Mouse (Mus musculus): ENCODE results near the gene Bicral. TPM values are rescaled to one million over a fixed set of nuclear protein-coding genes. Genes with fewer than 3 reads are reported as not detected.

Gene Bicral
- polyA plus RNA-seq, 1 experiment from 2014 or later: 3.4 TPM

DNA sequence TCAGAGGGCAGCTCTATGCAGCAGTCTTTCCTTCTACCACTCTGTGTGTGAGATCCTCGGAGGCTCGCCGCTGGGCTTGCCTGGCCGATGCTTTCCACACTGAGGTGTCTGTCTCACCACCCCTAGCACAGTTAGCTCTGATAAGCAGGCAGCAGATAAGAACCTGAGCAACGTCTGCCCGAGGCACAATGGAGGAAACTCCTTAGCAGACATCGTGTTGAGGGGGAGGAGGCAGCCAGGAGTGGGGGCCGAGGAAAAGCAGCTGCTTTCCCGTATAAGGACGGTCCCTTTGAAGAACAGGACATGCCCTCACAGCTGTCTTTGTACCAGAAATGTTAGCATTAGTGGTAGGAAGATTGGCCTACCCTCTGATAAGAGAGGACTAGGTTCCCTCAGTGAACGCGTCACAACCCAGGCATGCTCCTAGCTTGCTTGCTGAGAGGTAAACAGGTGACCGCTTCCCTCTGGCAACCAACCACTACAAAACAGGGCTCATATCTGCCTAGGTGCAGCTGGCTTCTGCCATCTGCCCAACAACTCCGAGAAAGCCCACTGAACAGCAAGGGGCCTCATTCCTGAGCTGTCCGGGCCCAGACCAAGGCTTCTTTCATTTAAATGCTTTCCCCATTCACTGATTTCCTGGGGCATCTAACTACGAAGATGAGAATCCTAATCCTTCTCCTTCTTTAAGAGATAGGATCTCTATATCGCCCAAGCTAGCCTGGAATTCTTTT lies 27.8 kb upstream of the Bicral start:
- peak overlapping the region; percentile 51 for H3K9ac ChIP-seq
- no peaks in the 10 kb centered on the region for H3K36me3 ChIP-seq
- peak overlapping the region; percentile 45 for H3K4me2 ChIP-seq
- H3K4me3 ChIP-seq: peak overlapping the region; percentile 15; the same call in 1 of the 2 replicates
- WGBS: 11% methylated on average over 17 of the region's 17 CpGs
- no peaks in the 10 kb centered on the region for H3K9me3 ChIP-seq
- no peak for ATAC-seq (ENCODE audit: extremely low read depth, insufficient number of reproducible peaks, low FRiP score, low TSS enrichment)
- H3K4me1 ChIP-seq: peaks cover 31% of the 10 kb centered on the region
- H3K27ac ChIP-seq (replicated peaks): peak overlapping the region; percentile 43; the same call in 1 of the 2 replicates
- H3K27me3 ChIP-seq (replicated peaks): peaks cover 20% of the 10 kb centered on the region

DNA sequence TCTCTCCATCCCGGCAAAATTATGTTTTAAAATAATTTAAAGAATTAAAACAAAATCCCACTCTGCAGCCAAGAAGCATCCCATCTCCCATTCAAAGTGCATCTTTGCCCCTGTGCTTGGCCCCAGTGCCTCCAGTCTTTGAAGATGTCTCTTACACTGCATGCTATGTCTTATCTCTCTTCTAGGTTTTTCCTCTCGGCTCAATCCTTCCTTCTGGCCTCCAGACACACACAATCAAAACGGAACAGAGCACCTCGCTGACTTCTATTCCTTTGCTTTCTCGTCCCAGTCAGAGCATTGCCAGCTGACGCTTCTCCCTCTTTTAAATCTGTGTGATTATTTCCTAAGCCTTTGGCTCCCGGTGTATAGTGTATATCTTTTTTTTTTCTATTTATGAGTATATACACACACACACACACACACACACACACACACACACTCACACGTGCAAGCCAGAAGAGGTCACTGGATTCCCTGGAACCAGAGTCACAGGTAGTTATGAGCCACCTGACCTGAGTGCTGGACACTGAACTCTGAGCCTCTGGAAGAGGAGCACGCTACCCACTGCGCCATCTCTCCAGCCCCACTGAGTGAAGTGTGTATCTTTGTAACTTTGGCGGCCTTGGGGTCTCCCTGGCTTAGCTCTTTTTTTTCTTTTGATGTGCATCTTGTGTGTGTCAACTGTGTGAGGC lies 27.1 kb upstream of the Bicral start:
- Histone ChIP-seq H3K4me3 (peak overlapping the region; percentile 15; the same call in 1 of the 2 replicates), H3K27me3 (replicated peaks) (peaks cover 20% of the 10 kb centered on the region), H3K36me3 (no peaks in the 10 kb centered on the region), H3K9me3 (no peaks in the 10 kb centered on the region), H3K27ac (replicated peaks) (peak overlapping the region; percentile 43; the same call in 1 of the 2 replicates), H3K9ac (peak overlapping the region; percentile 51), H3K4me1 (peaks cover 31% of the 10 kb centered on the region), H3K4me2 (peak overlapping the region; percentile 45)
- no peak for ATAC-seq (ENCODE audit: extremely low read depth, insufficient number of reproducible peaks, low FRiP score, low TSS enrichment)
- 46% methylated on average over 11 of the region's 11 CpGs for WGBS

- ATAC-seq (ENCODE audit: extremely low read depth, insufficient number of reproducible peaks, low FRiP score, low TSS enrichment): no peak
- no peak overlapping the region for H3K4me3 ChIP-seq
- no peak overlapping the region for H3K27ac ChIP-seq (replicated peaks)
Observed at GRCm38 (mm10) chr17:46884766-46885165, 26.5 kb upstream of the Bicral start.

GRCm38 (mm10) chr17:46883107-46883506 lies 24.8 kb upstream of the Bicral start:
- Histone ChIP-seq H3K27me3 (replicated peaks) (peaks cover 20% of the 10 kb centered on the region), H3K4me1 (peaks cover 31% of the 10 kb centered on the region), H3K27ac (replicated peaks) (no peak overlapping the region), H3K36me3 (no peaks in the 10 kb centered on the region), H3K9me3 (no peaks in the 10 kb centered on the region), H3K9ac (no peak overlapping the region), H3K4me3 (no peak overlapping the region), H3K4me2 (no peak overlapping the region)
- ATAC-seq (ENCODE audit: extremely low read depth, insufficient number of reproducible peaks, low FRiP score, low TSS enrichment): no peak
- WGBS: 84% methylated on average over 9 of the region's 9 CpGs

More at GRCm38 (mm10) chr17:46884766-46885165, 26.5 kb upstream of the Bicral start:
- no peaks in the 10 kb centered on the region for H3K9me3 ChIP-seq
- no peak overlapping the region for H3K9ac ChIP-seq
- H3K4me1 ChIP-seq: peaks cover 36% of the 10 kb centered on the region
- H3K4me2 ChIP-seq: no peak overlapping the region
- no peaks in the 10 kb centered on the region for H3K36me3 ChIP-seq
- 86% methylated on average over 6 of the region's 6 CpGs for WGBS
- H3K27me3 ChIP-seq (replicated peaks): peaks cover 20% of the 10 kb centered on the region

DNA sequence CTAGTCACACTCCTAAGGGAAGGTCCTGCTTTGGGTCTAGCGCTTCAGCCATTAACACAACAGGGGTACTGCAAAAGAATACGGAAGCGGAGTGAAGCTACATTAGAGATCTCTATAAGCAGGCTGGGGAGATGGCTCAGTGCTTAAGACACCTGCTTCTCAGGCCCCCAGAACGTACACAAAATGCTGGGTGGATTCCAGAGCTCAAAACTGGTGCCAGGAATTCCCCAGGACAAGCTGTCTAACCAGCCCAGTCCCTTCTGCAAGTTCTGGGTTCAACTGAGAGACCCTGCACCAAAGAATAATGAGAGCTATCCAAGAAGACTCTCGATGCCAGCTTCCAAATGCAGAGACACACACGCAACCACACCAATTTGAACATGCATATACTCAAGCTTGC lies 23.4 kb upstream of the Bicral start:
- Histone ChIP-seq H3K9me3 (no peaks in the 10 kb centered on the region), H3K4me1 (peaks cover 35% of the 10 kb centered on the region), H3K4me3 (no peak overlapping the region), H3K4me2 (no peak overlapping the region), H3K9ac (no peak overlapping the region), H3K27me3 (replicated peaks) (peaks cover 20% of the 10 kb centered on the region), H3K36me3 (no peaks in the 10 kb centered on the region), H3K27ac (replicated peaks) (no peak overlapping the region)
- 78% methylated on average over 6 of the region's 6 CpGs for WGBS
- no peak for ATAC-seq (ENCODE audit: extremely low read depth, insufficient number of reproducible peaks, low FRiP score, low TSS enrichment)

DNA sequence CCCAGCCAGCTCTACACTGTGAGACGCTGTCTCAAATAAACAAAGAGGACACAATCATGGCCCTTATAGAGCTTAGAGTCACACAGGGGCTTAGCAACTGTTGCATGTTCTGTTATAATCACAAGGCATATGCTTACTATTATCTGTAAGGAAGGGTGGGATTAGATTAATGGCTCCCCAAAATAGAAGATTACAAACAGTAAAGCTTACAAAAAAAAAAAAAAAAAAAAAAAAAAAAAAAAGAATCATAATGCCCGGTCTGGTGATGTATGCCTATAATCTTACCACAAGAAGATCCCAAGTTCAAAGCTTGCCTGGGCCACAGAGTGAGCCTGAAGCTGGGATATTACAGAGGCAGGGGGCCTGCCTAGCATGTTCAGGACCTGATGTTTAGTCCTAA lies 22.0 kb upstream of the Bicral start:
- H3K4me1 ChIP-seq: peaks cover 25% of the 10 kb centered on the region
- no peak for ATAC-seq (ENCODE audit: extremely low read depth, insufficient number of reproducible peaks, low FRiP score, low TSS enrichment)
- WGBS: 68% methylated on average over 2 of the region's 2 CpGs
- H3K36me3 ChIP-seq: no peaks in the 10 kb centered on the region
- no peaks in the 10 kb centered on the region for H3K9me3 ChIP-seq
- H3K4me3 ChIP-seq: no peak overlapping the region
- H3K27me3 ChIP-seq (replicated peaks): peaks cover 20% of the 10 kb centered on the region
- peak overlapping the region; percentile 26; the same call in 1 of the 2 replicates for H3K27ac ChIP-seq (replicated peaks)
- H3K9ac ChIP-seq: no peak overlapping the region
- H3K4me2 ChIP-seq: no peak overlapping the region

- H3K27me3 ChIP-seq (replicated peaks): peaks cover 20% of the 10 kb centered on the region
- peak overlapping the region; percentile 26; the same call in 1 of the 2 replicates for H3K27ac ChIP-seq (replicated peaks)
- H3K4me1 ChIP-seq: peaks cover 21% of the 10 kb centered on the region
- 28% methylated on average over 14 of the region's 14 CpGs for WGBS
- peak; percentile 49; the same call in 1 of the 2 replicates for ATAC-seq (ENCODE audit: extremely low read depth, insufficient number of reproducible peaks, low FRiP score, low TSS enrichment)
- no peak overlapping the region for H3K9ac ChIP-seq
- H3K9me3 ChIP-seq: no peaks in the 10 kb centered on the region
- H3K4me3 ChIP-seq: no peak overlapping the region
- no peaks in the 10 kb centered on the region for H3K36me3 ChIP-seq
- no peak overlapping the region for H3K4me2 ChIP-seq
Observed at GRCm38 (mm10) chr17:46879841-46880311, 21.6 kb upstream of the Bicral start.

DNA sequence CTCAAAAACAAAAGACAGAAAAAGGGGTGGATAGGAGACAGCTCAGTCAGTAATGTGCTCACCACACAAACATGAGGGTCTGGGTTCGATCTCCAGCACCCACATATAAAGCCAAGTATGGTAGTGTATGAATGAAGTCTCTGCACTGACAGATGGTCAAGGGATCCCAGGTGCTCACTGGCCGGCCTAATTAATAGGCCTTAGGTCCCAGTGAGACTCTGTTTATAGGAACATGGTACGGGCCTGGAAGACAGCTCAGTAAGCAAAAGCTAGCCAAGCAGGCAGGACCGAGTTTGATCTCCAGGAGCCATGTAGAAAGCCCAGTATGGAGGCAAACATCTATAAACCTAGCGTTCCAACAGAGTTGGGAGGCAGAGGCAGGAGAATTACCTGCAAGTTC lies 18.8 kb upstream of the Bicral start:
- WGBS: 83% methylated on average over 5 of the region's 5 CpGs
- no peak for ATAC-seq (ENCODE audit: extremely low read depth, insufficient number of reproducible peaks, low FRiP score, low TSS enrichment)
- Histone ChIP-seq H3K9ac (0 out of 2 replicates have a peak overlapping the region, but pooled peaks have one; percentile 3), H3K4me1 (peaks cover 41% of the 10 kb centered on the region), H3K27me3 (replicated peaks) (no peaks in the 10 kb centered on the region), H3K4me3 (no peak overlapping the region), H3K9me3 (no peaks in the 10 kb centered on the region), H3K36me3 (no peaks in the 10 kb centered on the region), H3K27ac (replicated peaks) (no peak overlapping the region), H3K4me2 (no peak overlapping the region)

DNA sequence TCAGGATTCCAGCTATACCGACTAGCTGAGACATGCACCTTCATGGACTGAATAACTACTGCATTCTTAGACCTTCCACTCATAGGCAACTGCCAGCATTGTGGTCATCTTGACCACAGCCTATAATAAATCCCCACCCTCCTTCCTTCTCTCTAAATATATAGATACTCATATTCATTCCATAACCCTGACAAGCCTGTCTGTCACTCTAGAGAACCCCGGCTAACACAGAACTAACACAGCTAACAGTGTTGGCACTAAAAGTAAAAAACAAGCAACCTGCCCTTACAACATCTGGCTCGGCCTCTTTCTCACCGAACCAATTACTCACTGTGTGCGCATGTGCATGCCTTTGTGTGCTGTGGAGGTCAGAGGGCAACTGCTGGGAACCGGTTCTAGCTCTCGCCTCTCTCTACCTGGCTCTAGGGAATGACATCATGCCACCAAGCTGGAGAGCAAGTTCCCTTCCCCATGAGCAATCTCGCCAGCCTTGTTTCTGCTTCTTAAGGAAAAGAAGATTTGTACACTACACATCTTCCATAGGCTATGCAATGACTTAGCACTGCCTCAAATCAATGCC lies 18.2 kb upstream of the Bicral start:
- no peaks in the 10 kb centered on the region for H3K36me3 ChIP-seq
- no peaks in the 10 kb centered on the region for H3K27me3 ChIP-seq (replicated peaks)
- 70% methylated on average over 8 of the region's 8 CpGs for WGBS
- peaks cover 41% of the 10 kb centered on the region for H3K4me1 ChIP-seq
- 0 out of 2 replicates have a peak overlapping the region, but pooled peaks have one; percentile 3 for H3K9ac ChIP-seq
- no peak overlapping the region for H3K4me3 ChIP-seq
- H3K27ac ChIP-seq (replicated peaks): 0 out of 2 replicates have a peak overlapping the region, but pooled peaks have one; percentile 21
- no peaks in the 10 kb centered on the region for H3K9me3 ChIP-seq
- no peak overlapping the region for H3K4me2 ChIP-seq
- ATAC-seq (ENCODE audit: extremely low read depth, insufficient number of reproducible peaks, low FRiP score, low TSS enrichment): no peak

- ATAC-seq (ENCODE audit: extremely low read depth, insufficient number of reproducible peaks, low FRiP score, low TSS enrichment): no peak
Observed at GRCm38 (mm10) chr17:46875626-46876025, 17.3 kb upstream of the Bicral start.

GRCm38 (mm10) chr17:46874133-46874532 lies 15.9 kb upstream of the Bicral start:
- Histone ChIP-seq H3K9ac (peak overlapping the region; percentile 68; the same call in 1 of the 2 replicates), H3K36me3 (no peaks in the 10 kb centered on the region), H3K9me3 (no peaks in the 10 kb centered on the region), H3K4me1 (peaks cover 31% of the 10 kb centered on the region), H3K4me3 (peak overlapping the region; percentile 3; the same call in 1 of the 2 replicates), H3K27me3 (replicated peaks) (no peaks in the 10 kb centered on the region), H3K4me2 (peak overlapping the region; percentile 53), H3K27ac (replicated peaks) (peak overlapping the region; percentile 71)
- WGBS: 8% methylated on average over 10 of the region's 10 CpGs
- ATAC-seq (ENCODE audit: extremely low read depth, insufficient number of reproducible peaks, low FRiP score, low TSS enrichment): no peak; the same call in 1 of the 2 replicates

More at GRCm38 (mm10) chr17:46875626-46876025, 17.3 kb upstream of the Bicral start:
- H3K27me3 ChIP-seq (replicated peaks): no peaks in the 10 kb centered on the region
- WGBS: 66% methylated on average over 3 of the region's 3 CpGs
- no peak overlapping the region for H3K4me2 ChIP-seq
- H3K9ac ChIP-seq: no peak overlapping the region
- H3K36me3 ChIP-seq: no peaks in the 10 kb centered on the region
- no peak overlapping the region for H3K4me3 ChIP-seq
- H3K4me1 ChIP-seq: peaks cover 41% of the 10 kb centered on the region
- H3K27ac ChIP-seq (replicated peaks): no peak overlapping the region
- no peaks in the 10 kb centered on the region for H3K9me3 ChIP-seq

Measured in heart, embryonic 13.5 days (tissue).